Mouse (Mus musculus): ENCODE data around the gene Serpinb9d.
"Not testable (repeated sequence)": the region's sequence is repeated elsewhere in the genome, so short reads cannot be mapped to it uniquely, and the experiment has no call there.

The Serpinb9d gene

DNA sequence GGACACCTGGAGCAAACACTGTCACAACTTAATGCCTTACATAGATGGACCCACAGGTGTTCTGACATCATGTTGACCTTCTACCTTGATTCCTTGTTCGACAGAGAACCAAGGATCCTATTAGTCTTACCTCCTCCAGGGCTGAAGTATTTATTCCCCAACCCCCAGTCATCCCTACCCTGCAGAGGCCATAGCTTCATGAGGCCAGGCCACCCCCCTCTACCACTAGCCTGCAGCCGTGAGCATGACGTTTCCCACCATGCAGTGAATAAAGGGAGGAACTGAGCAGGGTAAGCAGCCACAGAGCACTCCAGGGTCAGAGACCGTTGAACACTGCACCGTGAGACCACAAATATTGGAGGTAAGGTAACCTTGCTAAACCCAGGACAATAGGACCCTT, at the start of gene Serpinb9d:
TSS of gene Serpinb9d (plus strand) at position 301 of the 400 bp plus-strand sequence.
- no peak for DNase-seq (ENCODE audit: low spot score)

DNA sequence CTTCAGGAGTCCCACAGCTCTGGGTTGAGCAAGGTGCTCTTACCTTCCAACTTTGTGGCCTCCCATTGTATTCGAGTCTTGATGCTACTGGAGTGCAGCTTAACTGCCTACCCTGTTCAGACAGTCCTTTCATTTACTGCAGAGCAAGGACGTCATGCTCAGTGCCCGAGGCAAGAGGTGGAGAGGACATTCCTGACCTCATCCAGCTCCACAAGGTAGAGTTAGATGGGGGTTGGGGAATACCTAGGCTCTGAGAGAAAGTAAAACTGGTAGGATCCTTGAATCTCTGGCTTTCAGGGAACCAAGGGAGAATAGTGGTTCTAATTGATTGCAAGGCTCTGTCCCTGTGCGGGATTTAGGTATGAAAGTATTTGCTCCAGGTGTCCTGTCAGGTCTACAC, 33.1 kb upstream of the Serpinb9d start, which contains the start of gene Serpinb9c:
TSS of gene Serpinb9c (minus strand) at position 101 of the 400 bp plus-strand sequence.
- no peak for DNase-seq (ENCODE audit: low spot score)

DNA sequence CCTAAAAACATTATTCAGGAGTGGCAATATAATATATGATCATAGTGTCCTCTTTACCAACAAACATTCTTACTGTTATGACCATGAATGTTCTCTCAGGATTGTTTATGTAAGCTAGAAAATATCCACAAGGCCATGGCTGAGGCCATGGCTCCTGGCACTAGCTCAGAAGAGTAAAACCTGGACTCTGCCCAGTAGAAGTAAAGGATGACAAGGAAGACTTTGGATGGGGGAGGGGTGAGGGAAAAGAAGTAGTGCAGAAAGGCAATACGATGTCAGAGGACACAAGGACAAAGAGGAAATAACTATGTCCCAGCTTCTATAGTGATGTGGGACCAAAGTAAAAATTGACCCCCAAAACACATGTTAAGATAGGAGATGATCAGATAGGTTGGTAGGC, 2.3 kb upstream of the Serpinb9d start:
- DNase-seq (ENCODE audit: low spot score), result not testable (repeated sequence)

DNA sequence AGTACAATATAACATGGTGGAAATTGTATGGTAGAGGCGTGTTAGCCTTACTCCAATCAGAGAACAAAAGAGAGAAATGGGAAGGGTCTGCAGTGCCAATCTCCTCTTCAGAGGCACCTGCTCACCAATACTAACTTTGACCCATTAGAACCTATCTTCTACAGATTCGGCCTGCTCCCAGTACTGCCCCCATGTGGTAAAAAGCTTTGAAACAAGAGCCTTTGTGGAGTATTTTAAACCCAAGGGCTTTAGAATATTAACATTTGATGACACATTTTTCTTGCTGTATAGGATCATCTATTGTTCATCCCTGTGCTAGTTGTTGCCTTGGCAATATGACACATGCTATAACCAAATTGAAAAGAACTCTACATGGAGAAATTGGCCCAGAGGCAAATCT, 7.0 kb downstream of the Serpinb9d start:
- DNase-seq (ENCODE audit: low spot score), result no peak

DNA sequence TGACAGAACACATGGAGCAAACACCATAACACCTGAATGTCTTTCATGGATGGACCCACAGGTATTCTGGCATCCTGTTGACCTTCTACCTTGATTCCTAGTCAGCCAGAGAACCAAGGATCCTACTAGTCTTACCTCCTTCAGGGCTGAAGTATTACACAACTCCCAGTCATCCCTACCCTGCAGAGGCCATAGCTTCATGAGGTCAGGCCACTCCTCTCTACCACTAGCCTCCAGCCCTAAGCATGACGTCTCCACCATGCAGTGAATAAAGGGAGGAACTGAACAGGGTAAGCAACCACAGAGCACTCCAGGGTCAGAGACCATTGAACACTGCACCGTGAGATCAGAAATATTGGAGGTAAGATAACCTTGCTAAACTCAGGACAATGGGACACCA, 56.6 kb downstream of the Serpinb9d start, which contains the start of gene Serpinb9e:
TSS of gene Serpinb9e (plus strand) at position 301 of the 400 bp plus-strand sequence.
- not testable (repeated sequence) for DNase-seq (ENCODE audit: low spot score)
